13 mouse cellular contexts compared by ENCODE assay signal in genomic region chr12:85483155-85483554, GRCm38 (mm10). TPM values are rescaled to one million over a fixed set of nuclear protein-coding genes. Genes with fewer than 3 reads are reported as not detected.
DNase-seq lines count a peak whose midpoint lies in the region; ATAC-seq and TF ChIP-seq lines count a peak whose summit lies in the region.
"Had no signal": no experiment of that assay in that cellular context is flagged by ENCODE, and none has a peak within 500 bp of the region (broad histone marks: within the 10 kb centered on the region; RNA-seq: fewer than 3 reads in every experiment).

No protein-coding gene starts in this region.

- no peak overlapping the region for H3K4me2 ChIP-seq in intestine, postnatal 0 days (replicated peaks; ENCODE audit: low read depth)
- H3K4me2 ChIP-seq in intestine, embryonic 15.5 days (replicated peaks): no peak overlapping the region
- H3K4me2 ChIP-seq in stomach, postnatal 0 days (replicated peaks; ENCODE audit: low read depth): no peak overlapping the region
- H3K4me2 ChIP-seq: limb, embryonic 15.5 days; stomach, embryonic 15.5 days had no signal

- no peak overlapping the region for H3K4me3 ChIP-seq in intestine, postnatal 0 days (ENCODE audit: low read depth, low read length)
- H3K4me3 ChIP-seq in intestine, embryonic 15.5 days (replicated peaks): no peak overlapping the region
- H3K4me3 ChIP-seq in stomach, postnatal 0 days (ENCODE audit: low read depth, low read length): no peak overlapping the region
- H3K4me3 ChIP-seq: limb, embryonic 15.5 days; stomach, embryonic 15.5 days had no signal

- 45% methylated on average over 4 of the region's 4 CpGs for WGBS in intestine, postnatal 0 days
- WGBS in intestine, embryonic 15.5 days: 44% methylated on average over 4 of the region's 4 CpGs
- 39% methylated on average over 4 of the region's 4 CpGs for WGBS in stomach, postnatal 0 days

- no peaks in the 10 kb centered on the region for H3K36me3 ChIP-seq in intestine, postnatal 0 days (ENCODE audit: control insufficient read depth, insufficient read depth)
- no peaks in the 10 kb centered on the region for H3K36me3 ChIP-seq in intestine, embryonic 15.5 days
- H3K36me3 ChIP-seq in stomach, postnatal 0 days (ENCODE audit: control insufficient read depth, insufficient read depth, low read length): no peaks in the 10 kb centered on the region
- H3K36me3 ChIP-seq: limb, embryonic 15.5 days; stomach, embryonic 15.5 days had no signal

- no peak for TF ChIP-seq EP300 in stomach, postnatal 0 days (optimal IDR thresholded peaks at IDR 0.05)

- no peaks in the 10 kb centered on the region for H3K9me3 ChIP-seq in intestine, postnatal 0 days (ENCODE audit: control insufficient read depth)
- no peaks in the 10 kb centered on the region for H3K9me3 ChIP-seq in intestine, embryonic 15.5 days
- no peaks in the 10 kb centered on the region for H3K9me3 ChIP-seq in stomach, postnatal 0 days (ENCODE audit: control insufficient read depth, low read length)
- H3K9me3 ChIP-seq: limb, embryonic 15.5 days; stomach, embryonic 15.5 days had no signal

- no peak overlapping the region for H3K9ac ChIP-seq in intestine, postnatal 0 days (ENCODE audit: low read depth, low read length)
- no peak overlapping the region for H3K9ac ChIP-seq in intestine, embryonic 15.5 days
- no peak overlapping the region for H3K9ac ChIP-seq in stomach, postnatal 0 days (ENCODE audit: low read length)
- H3K9ac ChIP-seq: limb, embryonic 15.5 days; stomach, embryonic 15.5 days had no signal

- no peak overlapping the region for H3K27ac ChIP-seq in intestine, postnatal 0 days (ENCODE audit: low read depth, low read length)
- H3K27ac ChIP-seq in intestine, embryonic 15.5 days: no peak overlapping the region
- H3K27ac ChIP-seq in stomach, postnatal 0 days (replicated peaks): no peak overlapping the region
- H3K27ac ChIP-seq: limb, embryonic 15.5 days; stomach, embryonic 15.5 days had no signal

- peak; percentile 68 for TF ChIP-seq CTCF in intestine, postnatal 0 days (IDR thresholded peaks at IDR 0.05; ENCODE audit: low read depth)
- peak; percentile 69 for TF ChIP-seq CTCF in stomach, postnatal 0 days (IDR thresholded peaks at IDR 0.05; ENCODE audit: low read depth)

- no peak for ATAC-seq in intestine, postnatal 0 days
- no peak for ATAC-seq in intestine, embryonic 15.5 days
- no peak for ATAC-seq in stomach, postnatal 0 days (ENCODE audit: low FRiP score, low TSS enrichment)
- no peak for ATAC-seq in erythroid progenitor cell, adult 5-6 weeks (replicated peaks; ENCODE audit: low FRiP score, poor library complexity, severe bottlenecking)

- DNase-seq in thymus, postnatal 0 days (ENCODE audit: low spot score): peak; percentile 28
- DNase-seq in thymus, postnatal 36 days: no peak
- DNase-seq in ZHBTc4 (ENCODE audit: low read depth, low spot score): peak; percentile 53
- no peak for DNase-seq in stomach, postnatal 0 days (ENCODE audit: low spot score)
- DNase-seq: cerebellum, postnatal 25 days; gastrocnemius, postnatal 25 days; heart, postnatal 14 days; kidney, adult 2 months had no signal

- H3K4me1 ChIP-seq in intestine, postnatal 0 days (replicated peaks; ENCODE audit: control insufficient read depth, insufficient read depth, low read length): peaks cover 4% of the 10 kb centered on the region; the same call in 1 of the 2 replicates
- H3K4me1 ChIP-seq in intestine, embryonic 15.5 days (replicated peaks): peaks cover 16% of the 10 kb centered on the region
- no peaks in the 10 kb centered on the region for H3K4me1 ChIP-seq in stomach, postnatal 0 days (replicated peaks; ENCODE audit: control insufficient read depth, insufficient read depth)

- H3K27me3 ChIP-seq in intestine, postnatal 0 days (replicated peaks; ENCODE audit: control insufficient read depth, insufficient read depth, low read length): no peaks in the 10 kb centered on the region
- H3K27me3 ChIP-seq in intestine, embryonic 15.5 days (replicated peaks): no peaks in the 10 kb centered on the region
- H3K27me3 ChIP-seq in stomach, postnatal 0 days (ENCODE audit: control insufficient read depth, insufficient read depth, low read length): no peaks in the 10 kb centered on the region
- H3K27me3 ChIP-seq: limb, embryonic 15.5 days; stomach, embryonic 15.5 days had no signal

RNA-seq across cellular contexts. Expression of gene Fos, which starts 9.5 kb away (rescaled TPM):
- 22.4 and 27.1 TPM in 2 replicates for polyA plus RNA-seq in intestine, postnatal 0 days (2015; fragmentation: Nextera tagmentation; extraction: Ambion mirVana)
- polyA plus RNA-seq in intestine, embryonic 15.5 days (2015; fragmentation: Nextera tagmentation; extraction: Ambion mirVana): 4.9 and 5.3 TPM in 2 replicates
- polyA plus RNA-seq in thymus, postnatal 0 days (2015; fragmentation: Nextera tagmentation; extraction: Ambion mirVana): 3.9 and 4.9 TPM in 2 replicates
- polyA plus RNA-seq in stomach, postnatal 0 days (2015; fragmentation: Nextera tagmentation; extraction: Ambion mirVana): 18.2 and 23.2 TPM in 2 replicates
- 25.2 and 32.7 TPM in 2 replicates for total RNA-seq in erythroid progenitor cell, adult 5-6 weeks (2015; ENCODE audit: low replicate concordance)
- 14.2 and 21.3 TPM in 2 replicates for total RNA-seq in erythroid progenitor cell, adult 5-6 weeks (2017; ENCODE audit: low replicate concordance)

Comparison
In these comparisons a context has a peak if more than half of its experiments do, and no peak if none do; other contexts are left out.
1. DNase-seq: peak in thymus, postnatal 0 days (single experiment) and ZHBTc4 (single experiment); none in thymus, postnatal 36 days (0 of 2) and stomach, postnatal 0 days (single experiment).